Mouse (Mus musculus) liver, adult 2 months (tissue): ENCODE results near the gene Olfr678. TPM values are rescaled to one million over a fixed set of nuclear protein-coding genes. Genes with fewer than 3 reads are reported as not detected.
"Not testable (repeated sequence)": the region's sequence is repeated elsewhere in the genome, so short reads cannot be mapped to it uniquely, and the experiment has no call there.

Source experiments
- DNase-seq: peaks from one replicate; pipeline ENCODE4 v3.0.0-alpha.2; 2011; ENCODE audit warnings: low read depth, low spot score; ENCODE audit errors: extremely low read depth
- H3K27ac ChIP-seq: fragments of 200-500 bp; replicated peaks from 2 replicates; pipeline ENCODE4 v1.5.1; 2012; ENCODE audit warnings: low read depth, mild to moderate bottlenecking, control low read depth, inconsistent platforms, low read length; ENCODE audit not compliant: insufficient read depth
- H3K27me3 ChIP-seq: fragments of 200-500 bp; 2 replicates; pipeline ENCODE4 v1.6.1; 2012; ENCODE audit warnings: mild to moderate bottlenecking, moderate library complexity, low read length, inconsistent platforms; ENCODE audit not compliant: control insufficient read depth, insufficient read depth
- H3K36me3 ChIP-seq: fragments of 200-500 bp; 2 replicates; pipeline ENCODE4 v1.6.1; 2012; ENCODE audit warnings: low read length, inconsistent platforms; ENCODE audit not compliant: control insufficient read depth, insufficient read depth
- H3K4me1 ChIP-seq: fragments of 200-500 bp; 2 replicates; pipeline ENCODE4 v1.6.1; 2011; ENCODE audit warnings: low read length; ENCODE audit not compliant: control insufficient read depth, insufficient read depth
- H3K4me3 ChIP-seq: fragments of 200-500 bp; 2 replicates; pipeline ENCODE4 v1.5.1; 2011; ENCODE audit warnings: low read depth, mild to moderate bottlenecking, control low read depth, low read length, moderate library complexity; ENCODE audit not compliant: insufficient read depth
- H3K79me2 ChIP-seq: fragments of 200-500 bp; 2 replicates; pipeline ENCODE4 v1.6.1; 2012; ENCODE audit warnings: inconsistent platforms, mild to moderate bottlenecking, low read length, moderate library complexity; ENCODE audit not compliant: control insufficient read depth, insufficient read depth
- H3K9ac ChIP-seq: fragments of 200-500 bp; 2 replicates; pipeline ENCODE4 v1.6.1; 2012; ENCODE audit warnings: low read depth, mild to moderate bottlenecking, control low read depth, inconsistent platforms, low read length
- CTCF ChIP-seq: fragments of 200-500 bp; IDR thresholded peaks from 2 replicates; pipeline ENCODE4 v1.5.1; 2011; ENCODE audit warnings: low read depth, low read length, control low read depth
- POLR2A ChIP-seq: fragments of 200-500 bp; IDR thresholded peaks from 2 replicates; pipeline ENCODE4 v1.6.1; 2011; ENCODE audit warnings: low read length, control low read depth; ENCODE audit not compliant: insufficient read depth; ENCODE audit errors: extremely low read depth
- WGBS: fragments of 180-500 bp; shearing (Covaris S2); methylation state at CpG from one replicate; pipeline ENCODE4 v1.1.7; 2018; 5-methylcytosine and 5-hydroxymethylcytosine counted together
- polyA plus RNA-seq: library from polyadenylated mRNA; depleted of rRNA; stranded (reverse); fragments of >200 nt; gene quantifications from 2 replicates; pipeline ENCODE4 v1.2.3, GENCODE M21; 2012; rRNA removed
- total RNA-seq: library from RNA; depleted of rRNA; stranded (reverse); fragments of >200 nt; gene quantifications from 2 replicates; pipeline ENCODE4 v1.2.3, GENCODE M21; 2014; rRNA removed

Olfr678 gene
- total and polyA plus RNA-seq, 2 experiments, result not detected

DNA sequence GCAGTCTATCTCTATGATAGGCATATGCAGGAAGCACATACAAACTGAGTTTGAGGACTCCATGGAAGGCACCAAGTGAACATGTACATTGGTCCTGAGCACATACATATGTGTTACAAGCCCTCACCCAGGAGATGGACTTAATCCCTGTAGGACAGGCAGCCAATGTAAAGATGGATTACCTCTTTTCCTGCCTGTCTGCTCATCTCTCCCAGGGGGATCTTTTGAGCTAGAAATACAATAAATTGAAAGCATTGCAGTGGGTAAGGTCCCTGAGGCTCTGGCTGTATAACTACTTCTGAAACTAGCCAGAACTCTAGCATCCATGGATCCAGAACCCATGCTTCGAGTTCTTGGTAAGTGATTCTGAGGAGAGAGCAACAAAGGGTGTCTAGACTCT, 16.6 kb downstream of the Olfr678 start, which contains the start of gene Olfr679:
Gene Olfr679 (plus strand): TSS at position 301 of the 400 bp plus-strand sequence.
- DNase-seq, result no peak
- Histone ChIP-seq H3K27me3 (no peaks in the 10 kb centered on the region), H3K36me3 (no peaks in the 10 kb centered on the region), H3K4me3 (no peak within 1 kb of the TSS), H3K27ac (no peak within 1 kb of the TSS), H3K4me1 (no peaks in the 10 kb centered on the region), H3K79me2 (no peaks in the 10 kb centered on the region), H3K9ac (no peak within 1 kb of the TSS)
- TF ChIP-seq POLR2A (no peak), CTCF (no peak)
- WGBS, result 43% methylated on average over 1 of the region's 1 CpGs

DNA sequence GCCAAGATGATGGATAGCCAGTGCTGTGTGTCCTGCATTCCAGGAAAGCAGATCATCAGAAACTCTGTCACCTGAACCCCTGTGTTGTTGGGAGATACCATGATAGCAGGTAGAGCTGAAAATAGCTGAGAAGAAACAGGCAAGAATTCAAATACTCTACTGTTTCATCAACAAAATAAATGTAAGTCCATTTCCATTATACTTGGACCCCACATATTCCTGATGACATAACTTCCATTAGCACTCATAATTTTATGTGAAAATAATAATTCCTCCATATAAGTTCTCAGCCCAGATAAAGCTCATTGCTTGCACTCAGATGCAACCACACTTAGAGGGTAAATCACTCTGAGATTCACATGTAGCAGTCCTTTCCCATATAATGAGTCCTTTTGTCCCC, 28.4 kb downstream of the Olfr678 start, which contains the start of gene Olfr680-ps1:
Gene Olfr680-ps1 (minus strand): TSS at position 101 of the 400 bp plus-strand sequence.
- not testable (repeated sequence) for H3K27ac ChIP-seq, H3K79me2 ChIP-seq

GRCm38 (mm10) chr7:105116536-105116935, 52.3 kb downstream of the Olfr678 start, which contains the start of gene Olfr681:
Gene Olfr681 (plus strand): TSS chr7:105116836.
- Histone ChIP-seq H3K36me3 (no peaks in the 10 kb centered on the region), H3K4me1 (no peaks in the 10 kb centered on the region), H3K79me2 (no peaks in the 10 kb centered on the region), H3K9ac (no peak within 1 kb of the TSS), H3K27ac (no peak within 1 kb of the TSS), H3K4me3 (no peak within 1 kb of the TSS), H3K27me3 (no peaks in the 10 kb centered on the region)
- TF ChIP-seq POLR2A (no peak), CTCF (no peak)
- no peak for DNase-seq

More for the DNA sequence above, 28.4 kb downstream of the Olfr678 start, which contains the start of gene Olfr680-ps1:
- H3K9ac ChIP-seq, H3K36me3 ChIP-seq, DNase-seq, H3K4me3 ChIP-seq, H3K4me1 ChIP-seq, H3K27me3 ChIP-seq: not testable (repeated sequence)

Other genes starting within 250 kb of the Olfr678 start
- gene Usp17lb, start 221.9 kb upstream of the Olfr678 start, total RNA-seq, result not detected in 2 replicates
- gene Usp17lb, start 221.9 kb upstream of the Olfr678 start, polyA plus RNA-seq, result not detected in 2 replicates
- not detected in 2 replicates for gene Usp17la, start 207.5 kb upstream of the Olfr678 start, total RNA-seq
- not detected in 2 replicates for gene Usp17la, start 207.5 kb upstream of the Olfr678 start, polyA plus RNA-seq
- gene Olfr665, start 186.4 kb upstream of the Olfr678 start, total RNA-seq, result not detected in 2 replicates
- not detected in 2 replicates for gene Olfr665, start 186.4 kb upstream of the Olfr678 start, polyA plus RNA-seq
- not detected in 2 replicates for gene Olfr666, start 168.5 kb upstream of the Olfr678 start, total RNA-seq
- gene Olfr666, start 168.5 kb upstream of the Olfr678 start, polyA plus RNA-seq, result not detected in 2 replicates
- not detected in 2 replicates for gene Olfr667, start 143.0 kb upstream of the Olfr678 start, total RNA-seq
- not detected in 2 replicates for gene Olfr667, start 143.0 kb upstream of the Olfr678 start, polyA plus RNA-seq
- not detected in 2 replicates for gene Olfr668, start 136.4 kb upstream of the Olfr678 start, total RNA-seq
- gene Olfr668, start 136.4 kb upstream of the Olfr678 start, polyA plus RNA-seq, result not detected in 2 replicates
- gene Olfr669, start 130.2 kb upstream of the Olfr678 start, total RNA-seq, result not detected in 2 replicates
- not detected in 2 replicates for gene Olfr669, start 130.2 kb upstream of the Olfr678 start, polyA plus RNA-seq
- not detected in 2 replicates for gene Olfr670, start 101.9 kb upstream of the Olfr678 start, total RNA-seq
- not detected in 2 replicates for gene Olfr670, start 101.9 kb upstream of the Olfr678 start, polyA plus RNA-seq
- gene Olfr671, start 85.3 kb upstream of the Olfr678 start, total RNA-seq, result not detected in 2 replicates
- gene Olfr671, start 85.3 kb upstream of the Olfr678 start, polyA plus RNA-seq, result not detected in 2 replicates
- gene Olfr672, start 62.4 kb upstream of the Olfr678 start, total RNA-seq, result not detected in 2 replicates
- not detected in 2 replicates for gene Olfr672, start 62.4 kb upstream of the Olfr678 start, polyA plus RNA-seq
- not detected in 2 replicates for gene Olfr675, start 36.0 kb upstream of the Olfr678 start, total RNA-seq
- gene Olfr675, start 36.0 kb upstream of the Olfr678 start, polyA plus RNA-seq, result not detected in 2 replicates
- gene Olfr676, start 31.8 kb upstream of the Olfr678 start, total RNA-seq, result not detected in 2 replicates
- gene Olfr676, start 31.8 kb upstream of the Olfr678 start, polyA plus RNA-seq, result not detected in 2 replicates
- gene Olfr677, start 13.1 kb upstream of the Olfr678 start, total RNA-seq, result not detected in 2 replicates
- not detected in 2 replicates for gene Olfr677, start 13.1 kb upstream of the Olfr678 start, polyA plus RNA-seq
- gene Olfr679, start 16.7 kb downstream of the Olfr678 start, total RNA-seq, result not detected in 2 replicates
- not detected in 2 replicates for gene Olfr679, start 16.7 kb downstream of the Olfr678 start, polyA plus RNA-seq
- gene Olfr680-ps1, start 28.3 kb downstream of the Olfr678 start, total RNA-seq, result not detected in 2 replicates
- not detected in 2 replicates for gene Olfr680-ps1, start 28.3 kb downstream of the Olfr678 start, polyA plus RNA-seq
- not detected in 2 replicates for gene Olfr681, start 52.4 kb downstream of the Olfr678 start, total RNA-seq
- not detected in 2 replicates for gene Olfr681, start 52.4 kb downstream of the Olfr678 start, polyA plus RNA-seq
- not detected in 2 replicates for gene Olfr683, start 82.5 kb downstream of the Olfr678 start, total RNA-seq
- not detected in 2 replicates for gene Olfr683, start 82.5 kb downstream of the Olfr678 start, polyA plus RNA-seq
- not detected in 2 replicates for gene Olfr684, start 99.2 kb downstream of the Olfr678 start, total RNA-seq
- not detected in 2 replicates for gene Olfr684, start 99.2 kb downstream of the Olfr678 start, polyA plus RNA-seq
- not detected in 2 replicates for gene Olfr685, start 121.5 kb downstream of the Olfr678 start, total RNA-seq
- not detected in 2 replicates for gene Olfr685, start 121.5 kb downstream of the Olfr678 start, polyA plus RNA-seq
- not detected in 2 replicates for gene Olfr686, start 143.0 kb downstream of the Olfr678 start, total RNA-seq
- not detected in 2 replicates for gene Olfr686, start 143.0 kb downstream of the Olfr678 start, polyA plus RNA-seq
- gene Olfr688, start 223.6 kb downstream of the Olfr678 start, total RNA-seq, result not detected in 2 replicates
- gene Olfr688, start 223.6 kb downstream of the Olfr678 start, polyA plus RNA-seq, result not detected in 2 replicates
- gene Olfr689, start 246.7 kb downstream of the Olfr678 start, total RNA-seq, result not detected in 2 replicates
- not detected in 2 replicates for gene Olfr689, start 246.7 kb downstream of the Olfr678 start, polyA plus RNA-seq